Mouse (Mus musculus) heart, postnatal 0 days (tissue): ENCODE results near the gene Sh3d19. TPM values are rescaled to one million over a fixed set of nuclear protein-coding genes. Genes with fewer than 3 reads are reported as not detected.

Experiments used
- ATAC-seq: fragments of 200-750 bp; cut with Nextera tagmentation; 2 replicates; pipeline ENCODE4 v1.8.0; 2017; ENCODE audit warnings: low read depth, moderate number of reproducible peaks, moderate library complexity; ENCODE audit not compliant: insufficient read depth
- DNase-seq: peaks from one replicate; pipeline ENCODE4 v3.0.0-alpha.2; 2016; ENCODE audit warnings: low spot score
- H3K27ac ChIP-seq: fragments of 300-500 bp; sonication (generic); 2 replicates; pipeline ENCODE4 v1.5.1; 2014; ENCODE audit warnings: low read depth, mild to moderate bottlenecking
- H3K27me3 ChIP-seq: fragments of 300-500 bp; sonication (generic); 2 replicates; pipeline ENCODE4 v1.6.1; 2014; ENCODE audit warnings: low read length, mixed read lengths; ENCODE audit not compliant: control insufficient read depth, insufficient read depth
- H3K36me3 ChIP-seq: fragments of 300-500 bp; sonication (generic); replicated peaks from 2 replicates; pipeline ENCODE4 v1.6.1; 2014; ENCODE audit warnings: low read length, mixed read lengths; ENCODE audit not compliant: control insufficient read depth, insufficient read depth
- H3K4me1 ChIP-seq: fragments of 300-500 bp; sonication (generic); 2 replicates; pipeline ENCODE4 v1.6.1; 2014; ENCODE audit warnings: antibody characterized with exemption; ENCODE audit not compliant: control insufficient read depth, insufficient read depth
- H3K4me2 ChIP-seq: fragments of 300-500 bp; sonication (generic); 2 replicates; pipeline ENCODE4 v1.6.1; 2014; ENCODE audit warnings: low read depth, mild to moderate bottlenecking, low read length, moderate library complexity
- H3K4me3 ChIP-seq: fragments of 300-500 bp; sonication (generic); 2 replicates; pipeline ENCODE4 v1.5.1; 2014; ENCODE audit warnings: low read depth, low read length
- H3K9ac ChIP-seq: fragments of 300-500 bp; sonication (generic); replicated peaks from 2 replicates; pipeline ENCODE4 v1.6.1; 2014; ENCODE audit warnings: low read depth, low read length, mixed read lengths
- H3K9me3 ChIP-seq: fragments of 300-500 bp; sonication (generic); replicated peaks from 2 replicates; pipeline ENCODE4 v1.6.1; 2016; ENCODE audit warnings: low read length; ENCODE audit not compliant: control insufficient read depth
- CTCF ChIP-seq: IDR thresholded peaks from 2 replicates; pipeline ENCODE4 v1.5.1; 2016; ENCODE audit warnings: antibody characterized with exemption, control low read depth, low read depth
- EP300 ChIP-seq: IDR thresholded peaks from 2 replicates; pipeline ENCODE4 v1.6.1; 2016; ENCODE audit warnings: antibody characterized with exemption, low read depth
- WGBS: fragments of 180-500 bp; shearing (Covaris S2); extraction: QIAGEN DNeasy Blood & Tissue Kit; methylation state at CpG from one replicate; pipeline ENCODE4 v1.1.7; 2014; 5-methylcytosine and 5-hydroxymethylcytosine counted together
- polyA plus RNA-seq: library from polyadenylated mRNA; unstranded; fragments of >200 nt; fragmentation: Nextera tagmentation; extraction: Ambion mirVana; gene quantifications from 2 replicates; pipeline ENCODE4 v1.2.1, GENCODE M21; 2015
- total RNA-seq: library from RNA; depleted of rRNA; stranded (reverse); fragments of >200 nt; gene quantifications from 2 replicates; pipeline ENCODE4 v1.2.3, GENCODE M21; 2014; ENCODE audit warnings: low replicate concordance

The Sh3d19 gene
- total and polyA plus RNA-seq, 2 experiments from 2014 or later, result 7.4 to 52.6 TPM

- 89% methylated on average over 6 of the region's 6 CpGs for WGBS
- TF ChIP-seq CTCF (no peak), EP300 (no peak)
These were observed 166.1 kb downstream of the Sh3d19 start for GRCm38 (mm10) chr3:86136936-86137574.

DNA sequence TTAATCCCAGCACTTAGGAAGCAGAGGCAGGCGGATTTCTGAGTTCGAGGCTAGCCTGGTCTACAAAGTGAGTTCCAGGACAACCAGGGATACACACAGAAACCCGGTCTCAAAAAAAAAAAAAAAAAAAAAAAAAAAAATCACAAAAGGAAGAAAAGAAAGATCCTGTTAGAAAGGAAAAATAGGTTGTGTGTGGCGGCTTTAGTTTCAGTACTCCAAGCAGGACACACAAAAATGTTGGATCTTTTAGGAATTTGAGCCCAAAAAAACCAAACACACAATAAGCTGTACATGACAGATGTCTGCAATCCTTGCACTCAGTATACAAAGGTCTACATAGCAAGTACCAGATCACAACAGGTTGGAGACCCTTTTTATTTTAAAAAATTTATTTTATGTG lies 168.8 kb downstream of the Sh3d19 start:
- Histone ChIP-seq H3K4me3 (no peak overlapping the region), H3K27ac (no peak overlapping the region), H3K36me3 (peaks cover 59% of the 10 kb centered on the region), H3K4me2 (no peak overlapping the region), H3K4me1 (peaks cover 8% of the 10 kb centered on the region; the same call in 1 of the 2 replicates), H3K27me3 (no peaks in the 10 kb centered on the region), H3K9me3 (no peaks in the 10 kb centered on the region), H3K9ac (no peak overlapping the region)
- WGBS, result 88% methylated on average over 4 of the region's 4 CpGs
- no peak for DNase-seq
- no peak for ATAC-seq
- TF ChIP-seq CTCF (no peak), EP300 (no peak)

More at GRCm38 (mm10) chr3:86136936-86137574, 166.1 kb downstream of the Sh3d19 start:
- Histone ChIP-seq H3K36me3 (peaks cover 61% of the 10 kb centered on the region), H3K4me3 (no peak overlapping the region), H3K27ac (no peak overlapping the region), H3K27me3 (no peaks in the 10 kb centered on the region), H3K9me3 (no peaks in the 10 kb centered on the region), H3K4me1 (peaks cover 8% of the 10 kb centered on the region; the same call in 1 of the 2 replicates), H3K9ac (no peak overlapping the region), H3K4me2 (no peak overlapping the region)
- DNase-seq (no peak), ATAC-seq (no peak)

- Histone ChIP-seq H3K36me3 (peaks cover 42% of the 10 kb centered on the region), H3K4me2 (peak overlapping the region; percentile 73), H3K4me3 (peak overlapping the region; percentile 92), H3K9me3 (no peaks in the 10 kb centered on the region), H3K27me3 (no peaks in the 10 kb centered on the region), H3K9ac (peak overlapping the region; percentile 98), H3K4me1 (peaks cover 8% of the 10 kb centered on the region; the same call in 1 of the 2 replicates), H3K27ac (peak overlapping the region; percentile 90)
- no peak for ATAC-seq
- DNase-seq, result peak; percentile 12
- 7% methylated on average over 7 of the region's 7 CpGs for WGBS
- TF ChIP-seq EP300, result no peak
These were observed 170.5 kb downstream of the Sh3d19 start for GRCm38 (mm10) chr3:86141366-86141765.

DNA sequence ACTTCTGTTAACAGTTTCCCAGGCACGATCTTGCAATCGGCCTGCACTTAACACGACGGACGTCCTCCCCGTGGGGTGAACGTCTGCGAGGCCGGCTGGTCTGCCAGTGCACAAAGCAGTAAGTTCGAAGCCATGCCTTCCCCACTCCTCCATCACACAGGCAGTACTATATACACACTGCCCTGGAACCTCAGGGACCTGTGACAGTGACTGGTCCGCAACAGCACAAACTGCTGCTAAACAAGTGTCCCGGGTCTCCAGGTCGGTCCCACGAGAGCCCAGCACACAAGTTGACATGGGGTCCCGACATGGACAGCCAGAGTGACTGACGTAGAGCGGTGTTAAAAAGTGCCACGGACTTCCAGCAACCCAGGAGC lies 171.0 kb downstream of the Sh3d19 start:
- Histone ChIP-seq H3K4me2 (peak overlapping the region; percentile 73), H3K27ac (peak overlapping the region; percentile 90), H3K27me3 (no peaks in the 10 kb centered on the region), H3K36me3 (peaks cover 39% of the 10 kb centered on the region), H3K4me3 (peak overlapping the region; percentile 92), H3K9ac (peak overlapping the region; percentile 98), H3K4me1 (peaks cover 8% of the 10 kb centered on the region; the same call in 1 of the 2 replicates), H3K9me3 (no peaks in the 10 kb centered on the region)
- no peak for ATAC-seq
- peak; percentile 21 for DNase-seq
- 0% methylated on average over 18 of the region's 18 CpGs for WGBS
- no peak for TF ChIP-seq CTCF
- TF ChIP-seq EP300, result no peak

GRCm38 (mm10) chr3:86142263-86142933 lies 171.5 kb downstream of the Sh3d19 start, which contains the start of gene Rps3a1:
TSS of gene Rps3a1 (minus strand) at chr3:86142702.
- Histone ChIP-seq H3K4me2 (peak within 1 kb of the TSS; percentile 73), H3K27ac (peak within 1 kb of the TSS; percentile 90), H3K4me3 (peak within 1 kb of the TSS; percentile 92), H3K27me3 (no peaks in the 10 kb centered on the region), H3K9me3 (no peaks in the 10 kb centered on the region), H3K4me1 (peaks cover 8% of the 10 kb centered on the region; the same call in 1 of the 2 replicates), H3K9ac (peak within 1 kb of the TSS; percentile 98), H3K36me3 (peaks cover 34% of the 10 kb centered on the region)
- DNase-seq (peak; percentile 97), ATAC-seq (peak; percentile 97)
- TF ChIP-seq EP300, result peak; percentile 99
- peak; percentile 99 for TF ChIP-seq CTCF
- WGBS, result under 1% methylated on average over 71 of the region's 77 CpGs
